Mouse (Mus musculus) liver, adult 2 months (tissue): Measurements from ENCODE around the gene Cd300lg.

Source experiments
- CTCF ChIP-seq: fragments of 200-500 bp; IDR thresholded peaks from 2 replicates; pipeline ENCODE4 v1.5.1; 2011; ENCODE audit warnings: low read depth, low read length, control low read depth
- POLR2A ChIP-seq: fragments of 200-500 bp; IDR thresholded peaks from 2 replicates; pipeline ENCODE4 v1.6.1; 2011; ENCODE audit warnings: low read length, control low read depth; ENCODE audit not compliant: insufficient read depth; ENCODE audit errors: extremely low read depth

DNA sequence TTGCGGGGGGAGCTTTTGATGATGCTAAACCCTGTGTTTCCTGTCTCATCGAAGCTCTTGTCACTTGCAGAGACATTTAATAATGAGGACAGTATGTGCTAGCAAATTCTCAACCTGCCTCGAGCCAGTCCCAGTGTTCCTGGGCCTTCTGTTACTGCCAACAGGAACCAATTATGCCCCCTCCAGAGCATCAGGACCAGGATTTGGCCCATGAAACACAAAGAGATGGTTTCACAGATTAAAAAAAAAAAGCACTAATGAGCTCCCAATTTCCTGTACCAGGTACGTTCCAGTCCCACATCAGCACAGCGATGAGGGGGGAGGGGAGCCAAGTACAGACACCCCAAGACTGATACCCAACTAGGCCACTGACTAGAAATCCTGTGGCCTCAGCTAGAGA is 20.1 kb upstream of the Cd300lg start:
- TF ChIP-seq CTCF: no peak
- no peak for TF ChIP-seq POLR2A
